Mouse (Mus musculus) heart, postnatal 25 days (tissue): ENCODE results near the gene Sds. TPM values are rescaled to one million over a fixed set of nuclear protein-coding genes. Genes with fewer than 3 reads are reported as not detected.
A peak's percentile ranks its signal among the peaks of the same experiment; 100 is the strongest.
"Not testable (repeated sequence)": the region's sequence is repeated elsewhere in the genome, so short reads cannot be mapped to it uniquely, and the experiment has no call there.

ENCODE experiments used
- DNase-seq: peaks from one replicate; pipeline ENCODE4 v3.0.0; 2022; ENCODE audit warnings: low spot score
- intact Hi-C: fragments of 180-260 bp; cut with DNase I; formaldehyde crosslinking; loops from one replicate; pipeline ENCODE4 v1.15.1; 2025
- total RNA-seq, 2 experiments: library from RNA; stranded (reverse); gene quantifications; 2 replicates each; pipeline ENCODE4 v1.2.3; 2021

Gene Sds
- total RNA-seq, 2 experiments from 2014 or later = 1.2 to 1.3 TPM

- no peak for DNase-seq
- intact Hi-C loops = no loop called here
Observed at GRCm38 (mm10) chr5:120481205-120481604, 4.9 kb downstream of the Sds start.

GRCm38 (mm10) chr5:120483399-120483798 is 7.1 kb downstream of the Sds start:
- intact Hi-C loops = no loop called here
- DNase-seq = no peak

- intact Hi-C loops = no loop called here
- DNase-seq = no peak
Observed at GRCm38 (mm10) chr5:120487844-120488243, 11.5 kb downstream of the Sds start.

GRCm38 (mm10) chr5:120490679-120491192 is 14.4 kb downstream of the Sds start:
- no peak for DNase-seq
- intact Hi-C loops = no loop called here

GRCm38 (mm10) chr5:120492437-120492836 is 16.1 kb downstream of the Sds start:
- no peak for DNase-seq
- intact Hi-C loops = no loop called here

GRCm38 (mm10) chr5:120493440-120493839 is 17.1 kb downstream of the Sds start:
- DNase-seq = no peak
- intact Hi-C loops = no loop called here

GRCm38 (mm10) chr5:120493873-120494395 is 17.6 kb downstream of the Sds start:
- intact Hi-C loops = no loop called here
- DNase-seq = no peak

GRCm38 (mm10) chr5:120495064-120495702 is 18.9 kb downstream of the Sds start:
- intact Hi-C loops = no loop called here
- no peak for DNase-seq

- DNase-seq = no peak
Observed at GRCm38 (mm10) chr5:120495703-120496226, 19.4 kb downstream of the Sds start.

GRCm38 (mm10) chr5:120497071-120497470 is 20.7 kb downstream of the Sds start:
- intact Hi-C loops = no loop called here
- no peak for DNase-seq

More at GRCm38 (mm10) chr5:120495703-120496226, 19.4 kb downstream of the Sds start:
- intact Hi-C loops = no loop called here

- DNase-seq = no peak
- intact Hi-C loops = no loop called here
Observed at GRCm38 (mm10) chr5:120499202-120499601, 22.9 kb downstream of the Sds start.

GRCm38 (mm10) chr5:120500609-120501008 is 24.3 kb downstream of the Sds start:
- intact Hi-C loops, DNase-seq: not testable (repeated sequence)

GRCm38 (mm10) chr5:120502147-120502621 is 25.9 kb downstream of the Sds start:
- no peak for DNase-seq
- intact Hi-C loops = no loop called here

- DNase-seq = no peak
- intact Hi-C loops = no loop called here
Observed at GRCm38 (mm10) chr5:120502675-120503143, 26.4 kb downstream of the Sds start.

- DNase-seq = peak; percentile 53
- intact Hi-C loops = no loop called here
Observed at GRCm38 (mm10) chr5:120503144-120503795, 26.9 kb downstream of the Sds start, which contains the start of gene Plbd2. TSS of gene Plbd2 (minus strand) at chr5:120503625.

- intact Hi-C loops = loop anchor here (1.0 kb wide), 1 partner anchor 100 kb away; no protein-coding TSS in a partner anchor
Observed at GRCm38 (mm10) chr5:120505368-120505767, 29.0 kb downstream of the Sds start.

GRCm38 (mm10) chr5:120505781-120506180 is 29.5 kb downstream of the Sds start:
- intact Hi-C loops = loop anchor here (1.0 kb wide), 1 partner anchor 100 kb away; no protein-coding TSS in a partner anchor
- DNase-seq = no peak

More at GRCm38 (mm10) chr5:120505368-120505767, 29.0 kb downstream of the Sds start:
- peak; percentile 66 for DNase-seq

GRCm38 (mm10) chr5:120506490-120506889 is 30.2 kb downstream of the Sds start:
- intact Hi-C loops = no loop called here
- no peak for DNase-seq

GRCm38 (mm10) chr5:120507311-120507710 is 31.0 kb downstream of the Sds start:
- intact Hi-C loops = no loop called here
- DNase-seq = no peak

- intact Hi-C loops = loop anchor here (5.0 kb wide), 1 partner anchor 76 kb away; the partner anchor contains the start of genes Iqcd and Tpcn1
- peak; percentile 93 for DNase-seq
Observed at GRCm38 (mm10) chr5:120510982-120511642, 34.8 kb downstream of the Sds start, which contains the start of gene Slc8b1. TSS of gene Slc8b1 (plus strand) at chr5:120511168.
